Mouse (Mus musculus): ENCODE results near the gene Tmsb10. TPM values are rescaled to one million over a fixed set of nuclear protein-coding genes. Genes with fewer than 3 reads are reported as not detected.

Tmsb10 gene
- polyA plus RNA-seq, 1 experiment: 603 TPM

GRCm38 (mm10) chr6:72914087-72914749, 44.3 kb downstream of the Tmsb10 start:
- DNase-seq (ENCODE audit: extremely low spot score in 1 of 2, low spot score in 1 of 2): no peak

- no peak for DNase-seq (ENCODE audit: extremely low spot score in 1 of 2, low spot score in 1 of 2)
These were observed 47.3 kb downstream of the Tmsb10 start for GRCm38 (mm10) chr6:72911261-72911660.

Other genes with a start within 250 kb of the Tmsb10 start
- gene Tcf7l1, start 169.5 kb downstream of the Tmsb10 start, polyA plus RNA-seq (2012; rRNA removed): 4.9 and 5.4 TPM in 2 replicates
- 73.0 and 89.1 TPM in 2 replicates for gene Kcmf1, start 58.8 kb downstream of the Tmsb10 start, polyA plus RNA-seq (2012; rRNA removed)